In the genomic region with DNA sequence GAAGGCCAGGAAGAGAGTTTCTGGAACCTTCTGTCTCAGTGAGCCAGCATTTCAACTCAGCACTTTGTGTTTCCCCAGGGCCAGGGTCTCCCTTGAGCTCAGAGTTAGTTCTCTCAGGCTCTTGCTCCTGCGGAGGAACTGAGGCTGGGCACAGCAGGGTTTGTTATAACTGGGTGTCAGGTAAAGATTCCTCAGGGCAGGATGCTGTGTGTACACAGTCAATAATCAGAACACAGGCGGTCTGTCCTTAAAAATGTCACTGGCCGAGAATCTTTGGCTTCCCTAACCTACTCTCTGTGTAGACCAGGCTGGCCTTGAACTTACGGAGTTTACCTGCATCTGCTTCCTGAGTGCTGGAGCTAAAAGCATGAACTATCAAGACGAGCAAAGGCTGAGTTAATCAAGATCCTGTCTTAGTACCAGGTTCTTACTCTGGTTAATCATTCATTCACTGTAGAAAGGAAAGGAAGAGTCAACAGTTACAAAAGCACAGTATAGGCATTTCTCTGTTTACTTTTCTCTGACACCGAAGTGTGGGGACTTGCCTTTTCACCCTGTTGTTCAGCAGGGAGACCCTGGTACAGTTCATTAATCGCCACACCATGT, we compare ENCODE assay signal across 9 mouse cellular contexts. TPM values are rescaled to one million over a fixed set of nuclear protein-coding genes. Genes with fewer than 3 reads are reported as not detected.
DNase-seq lines count a peak whose midpoint lies in the region; ATAC-seq and TF ChIP-seq lines count a peak whose summit lies in the region.
"Had no signal": no experiment of that assay in that cellular context is flagged by ENCODE, and none has a peak within 500 bp of the region (broad histone marks: within the 10 kb centered on the region; RNA-seq: fewer than 3 reads in every experiment).

No protein-coding gene starts in this region.

- H3K9me3 ChIP-seq in heart, embryonic 10.5 days: no peaks in the 10 kb centered on the region
- H3K9me3 ChIP-seq in lung, postnatal 0 days (ENCODE audit: low read length): no peaks in the 10 kb centered on the region
- no peaks in the 10 kb centered on the region for H3K9me3 ChIP-seq in limb, embryonic 12.5 days
- no peaks in the 10 kb centered on the region for H3K9me3 ChIP-seq in stomach, embryonic 15.5 days
- H3K9me3 ChIP-seq: midbrain, embryonic 15.5 days had no signal

- H3K27ac ChIP-seq in heart, embryonic 10.5 days: peak overlapping the region; percentile 85; the same call in 1 of the 2 replicates
- peak overlapping the region; percentile 94 for H3K27ac ChIP-seq in lung, postnatal 0 days (ENCODE audit: low read length)
- 0 out of 2 replicates have a peak overlapping the region, but pooled peaks have one; percentile 29 for H3K27ac ChIP-seq in limb, embryonic 12.5 days
- peak overlapping the region; percentile 88 for H3K27ac ChIP-seq in stomach, embryonic 15.5 days
- H3K27ac ChIP-seq: midbrain, embryonic 15.5 days had no signal

- no peaks in the 10 kb centered on the region; the same call in 1 of the 2 replicates for H3K27me3 ChIP-seq in heart, embryonic 10.5 days (ENCODE audit: insufficient read depth, poor library complexity, severe bottlenecking)
- H3K27me3 ChIP-seq in lung, postnatal 0 days (replicated peaks; ENCODE audit: insufficient read depth, low read length): no peaks in the 10 kb centered on the region
- H3K27me3 ChIP-seq in limb, embryonic 12.5 days: peaks cover 16% of the 10 kb centered on the region
- no peaks in the 10 kb centered on the region for H3K27me3 ChIP-seq in stomach, embryonic 15.5 days (replicated peaks)

- peak overlapping the region; percentile 79 for H3K4me2 ChIP-seq in lung, postnatal 0 days (replicated peaks; ENCODE audit: low read depth, low read length)
- H3K4me2 ChIP-seq in limb, embryonic 12.5 days: no peak overlapping the region
- H3K4me2 ChIP-seq in stomach, embryonic 15.5 days: peak overlapping the region; percentile 81

- ATAC-seq in lung, postnatal 0 days: no peak
- ATAC-seq in limb, embryonic 12.5 days (ENCODE audit: insufficient number of reproducible peaks, insufficient read depth, low FRiP score, low TSS enrichment, low read depth): no peak
- peak; percentile 48 for ATAC-seq in stomach, embryonic 15.5 days (ENCODE audit: insufficient read depth, low FRiP score, low read depth)

- H3K9ac ChIP-seq in lung, postnatal 0 days (replicated peaks; ENCODE audit: low read depth): no peak overlapping the region
- no peak overlapping the region for H3K9ac ChIP-seq in limb, embryonic 12.5 days (replicated peaks)
- no peak overlapping the region for H3K9ac ChIP-seq in stomach, embryonic 15.5 days

- peaks cover 35% of the 10 kb centered on the region for H3K4me1 ChIP-seq in heart, embryonic 10.5 days
- H3K4me1 ChIP-seq in lung, postnatal 0 days (ENCODE audit: insufficient read depth, low read depth, low read length): peaks cover 14% of the 10 kb centered on the region; the same call in 1 of the 2 replicates
- peaks cover 15% of the 10 kb centered on the region for H3K4me1 ChIP-seq in limb, embryonic 12.5 days (replicated peaks)
- peaks cover 25% of the 10 kb centered on the region for H3K4me1 ChIP-seq in stomach, embryonic 15.5 days

- no peak for TF ChIP-seq CTCF in lung, postnatal 0 days (IDR thresholded peaks at IDR 0.05)

- H3K4me3 ChIP-seq in heart, embryonic 10.5 days: no peak overlapping the region
- peak overlapping the region; percentile 45; the same call in 1 of the 2 replicates for H3K4me3 ChIP-seq in lung, postnatal 0 days (ENCODE audit: low read depth, low read length)
- no peak overlapping the region for H3K4me3 ChIP-seq in limb, embryonic 12.5 days (replicated peaks)
- 0 out of 2 replicates have a peak overlapping the region, but pooled peaks have one; percentile 52 for H3K4me3 ChIP-seq in stomach, embryonic 15.5 days (replicated peaks)

- DNase-seq in heart, embryonic 10.5 days (ENCODE audit: low spot score): no peak
- DNase-seq in heart, postnatal 14 days: no peak
- DNase-seq in lung, postnatal 0 days (ENCODE audit: low spot score): peak; percentile 26
- no peak for DNase-seq in lung, postnatal 36 days
- no peak for DNase-seq in ovary, postnatal 10 days (ENCODE audit: low spot score)
- no peak for DNase-seq in layer of hippocampus, adult 18-20 months (ENCODE audit: low spot score in 2 of 2)

- intact Hi-C loops in heart, postnatal 14 days (cut with DNase I): loop anchor here (1.0 to 5.0 kb wide), 4 partner anchors 231 to 400 kb away; a partner anchor contains a TSS

- WGBS in heart, embryonic 10.5 days: 79% methylated on average over 7 of the region's 7 CpGs
- 52% methylated on average over 7 of the region's 7 CpGs for WGBS in lung, postnatal 0 days
- 80% methylated on average over 7 of the region's 7 CpGs for WGBS in limb, embryonic 12.5 days
- 66% methylated on average over 7 of the region's 7 CpGs for WGBS in stomach, embryonic 15.5 days

- TF ChIP-seq EP300 in lung, postnatal 0 days (IDR thresholded peaks at IDR 0.05): no peak

- no peaks in the 10 kb centered on the region for H3K36me3 ChIP-seq in heart, embryonic 10.5 days
- H3K36me3 ChIP-seq in lung, postnatal 0 days (ENCODE audit: insufficient read depth, low read length): no peaks in the 10 kb centered on the region
- no peaks in the 10 kb centered on the region for H3K36me3 ChIP-seq in limb, embryonic 12.5 days
- H3K36me3 ChIP-seq in stomach, embryonic 15.5 days: no peaks in the 10 kb centered on the region
- H3K36me3 ChIP-seq: midbrain, embryonic 15.5 days had no signal

RNA-seq across cellular contexts. Expression of a gene that starts 1.3 kb away (rescaled TPM):
- polyA plus RNA-seq in heart, embryonic 10.5 days (2016; fragmentation: Nextera tagmentation; extraction: Ambion mirVana): 3.0 and 3.6 TPM in 2 replicates
- 1 to 10 TPM; 7.1 to 7.2 TPM for total RNA-seq in heart, postnatal 14 days (2021)
- polyA plus RNA-seq in lung, postnatal 0 days (2015; fragmentation: Nextera tagmentation; extraction: Ambion mirVana): 20.2 and 26.4 TPM in 2 replicates
- polyA plus RNA-seq in limb, embryonic 12.5 days (2016; fragmentation: Nextera tagmentation; extraction: Ambion mirVana): 2.2 and 2.9 TPM in 2 replicates
- polyA plus RNA-seq in stomach, embryonic 15.5 days (2015; fragmentation: Nextera tagmentation; extraction: Ambion mirVana): 12.8 and 14.3 TPM in 2 replicates
- total RNA-seq in layer of hippocampus, adult 18-20 months (2021): 1 to 10 TPM; 5.6 to 5.8 TPM

RNA-seq across cellular contexts. Expression of a gene that starts 29.2 kb away (rescaled TPM):
- polyA plus RNA-seq in heart, embryonic 10.5 days (2016; fragmentation: Nextera tagmentation; extraction: Ambion mirVana): 0.06 and 0.07 TPM in 2 replicates
- 1 to 10 TPM in 1 of 2 experiments, under 1 TPM in 1; 0.85 to 1.3 TPM for total RNA-seq in heart, postnatal 14 days (2021)
- polyA plus RNA-seq in lung, postnatal 0 days (2015; fragmentation: Nextera tagmentation; extraction: Ambion mirVana): 0.37 and 0.57 TPM in 2 replicates
- polyA plus RNA-seq in limb, embryonic 12.5 days (2016; fragmentation: Nextera tagmentation; extraction: Ambion mirVana): 0.15 TPM in 2 replicates
- 0.24 and 0.37 TPM in 2 replicates for polyA plus RNA-seq in stomach, embryonic 15.5 days (2015; fragmentation: Nextera tagmentation; extraction: Ambion mirVana)
- under 1 TPM in 1 of 2 experiments, not detected in 1; 0.23 TPM for total RNA-seq in layer of hippocampus, adult 18-20 months (2021)

RNA-seq across cellular contexts. Expression of a gene that starts 46.3 kb away (rescaled TPM):
- 0.68 and 1.9 TPM in 2 replicates for polyA plus RNA-seq in heart, embryonic 10.5 days (2016; fragmentation: Nextera tagmentation; extraction: Ambion mirVana)
- total RNA-seq in heart, postnatal 14 days (2021): 1 to 10 TPM; 2.6 to 3.0 TPM
- polyA plus RNA-seq in lung, postnatal 0 days (2015; fragmentation: Nextera tagmentation; extraction: Ambion mirVana): 4.4 and 5.5 TPM in 2 replicates
- 4.2 and 13.6 TPM in 2 replicates for polyA plus RNA-seq in limb, embryonic 12.5 days (2016; fragmentation: Nextera tagmentation; extraction: Ambion mirVana)
- 10.3 and 16.4 TPM in 2 replicates for polyA plus RNA-seq in stomach, embryonic 15.5 days (2015; fragmentation: Nextera tagmentation; extraction: Ambion mirVana)
- 1 to 10 TPM in 1 of 2 experiments, under 1 TPM in 1; 0.38 to 1.1 TPM for total RNA-seq in layer of hippocampus, adult 18-20 months (2021)

RNA-seq across cellular contexts. Expression of a gene that starts 46.9 kb away (rescaled TPM):
- 0.18 and 0.44 TPM in 2 replicates for polyA plus RNA-seq in heart, embryonic 10.5 days (2016; fragmentation: Nextera tagmentation; extraction: Ambion mirVana)
- 10 to 100 TPM; 23.4 to 23.9 TPM for total RNA-seq in heart, postnatal 14 days (2021)
- 1.2 and 1.6 TPM in 2 replicates for polyA plus RNA-seq in lung, postnatal 0 days (2015; fragmentation: Nextera tagmentation; extraction: Ambion mirVana)
- polyA plus RNA-seq in limb, embryonic 12.5 days (2016; fragmentation: Nextera tagmentation; extraction: Ambion mirVana): 0.34 and 1.3 TPM in 2 replicates
- polyA plus RNA-seq in stomach, embryonic 15.5 days (2015; fragmentation: Nextera tagmentation; extraction: Ambion mirVana): 2.3 and 2.5 TPM in 2 replicates
- 1 to 10 TPM; 1.9 to 2.4 TPM for total RNA-seq in layer of hippocampus, adult 18-20 months (2021)

RNA-seq across cellular contexts. Expression of a gene that starts 55.6 kb away (rescaled TPM):
- polyA plus RNA-seq in heart, embryonic 10.5 days (2016; fragmentation: Nextera tagmentation; extraction: Ambion mirVana): 3.0 and 4.7 TPM in 2 replicates
- 10 to 100 TPM; 26.4 to 27.0 TPM for total RNA-seq in heart, postnatal 14 days (2021)
- 4.3 and 5.1 TPM in 2 replicates for polyA plus RNA-seq in lung, postnatal 0 days (2015; fragmentation: Nextera tagmentation; extraction: Ambion mirVana)
- polyA plus RNA-seq in limb, embryonic 12.5 days (2016; fragmentation: Nextera tagmentation; extraction: Ambion mirVana): 6.0 and 7.3 TPM in 2 replicates
- polyA plus RNA-seq in stomach, embryonic 15.5 days (2015; fragmentation: Nextera tagmentation; extraction: Ambion mirVana): 5.0 and 6.7 TPM in 2 replicates
- total RNA-seq in layer of hippocampus, adult 18-20 months (2021): 10 to 100 TPM; 58.1 to 62.3 TPM

Comparison
In these comparisons a context has a peak if more than half of its experiments do, and no peak if none do; other contexts are left out.
1. H3K27ac ChIP-seq: peak in every context shown above with its lines; median percentile 94 in lung, postnatal 0 days; 88 in stomach, embryonic 15.5 days; 85 in heart, embryonic 10.5 days; 29 in limb, embryonic 12.5 days.
2. H3K4me3 ChIP-seq: peak in lung, postnatal 0 days (single experiment) and stomach, embryonic 15.5 days (single experiment); none in heart, embryonic 10.5 days (single experiment) and limb, embryonic 12.5 days (single experiment).